Mouse (Mus musculus) liver, adult 2 months (tissue): ENCODE results near the gene Uxs1.

ENCODE experiments used
- CTCF ChIP-seq: fragments of 200-500 bp; IDR thresholded peaks from 2 replicates; pipeline ENCODE4 v1.5.1; 2011; ENCODE audit warnings: low read depth, low read length, control low read depth
- POLR2A ChIP-seq: fragments of 200-500 bp; IDR thresholded peaks from 2 replicates; pipeline ENCODE4 v1.6.1; 2011; ENCODE audit warnings: low read length, control low read depth; ENCODE audit not compliant: insufficient read depth; ENCODE audit errors: extremely low read depth

DNA sequence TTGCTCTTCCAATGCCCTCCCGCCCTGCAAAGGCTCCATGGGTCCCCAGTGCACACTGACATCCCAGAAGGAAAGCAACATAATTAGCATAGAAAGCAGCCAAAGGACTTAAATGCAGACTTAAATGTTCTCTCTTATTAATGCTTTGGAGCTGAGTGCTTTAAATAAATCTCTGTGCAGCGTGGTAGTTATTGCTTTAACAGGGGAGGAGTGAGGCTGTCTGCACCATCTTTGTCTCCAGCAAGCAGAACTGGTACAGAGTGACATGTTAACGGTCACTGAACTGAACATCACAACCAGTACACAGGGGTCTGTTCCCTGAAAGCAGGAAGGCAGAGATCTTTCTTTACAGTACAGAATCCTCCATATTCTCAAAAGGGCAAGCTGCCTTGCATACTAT is 29.6 kb downstream of the Uxs1 start:
- TF ChIP-seq CTCF (no peak), POLR2A (no peak)
